Mouse (Mus musculus): ENCODE measurements at regions not wholly inside any gene's neighbourhood (a gene's known extent, or its start where the extent isn't known, plus 50 kb on each side); places are given as distances from the start of the nearest gene placed in this dataset.

DNA sequence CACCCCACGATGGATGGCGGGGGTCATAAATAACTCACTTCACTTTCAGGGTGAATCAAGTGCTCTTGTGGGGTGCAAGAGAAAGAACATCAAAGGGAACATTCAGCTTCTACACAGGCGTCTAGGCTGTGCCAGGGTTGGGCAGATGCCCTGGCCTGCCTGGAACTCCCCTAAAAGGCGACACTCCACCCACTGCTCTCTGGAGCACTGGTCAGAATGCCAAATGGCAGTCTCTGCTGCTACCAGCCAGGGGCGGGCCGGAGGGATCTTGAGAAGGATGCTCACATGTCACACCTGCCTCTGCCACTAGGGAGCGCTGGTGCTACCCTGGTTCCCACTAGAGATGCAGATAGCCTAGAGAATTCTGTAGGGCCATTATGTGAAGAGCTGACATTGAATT, 293.9 kb upstream of the Mki67 start:
- H3K4me2 ChIP-seq (ENCODE audit: low read length) = no peak overlapping the region
- H3K9me3 ChIP-seq (ENCODE audit: control insufficient read depth, low read length) = no peaks in the 10 kb centered on the region
- H3K4me3 ChIP-seq (replicated peaks; ENCODE audit: low read length) = no peak overlapping the region
- peak; percentile 50; the same call in 1 of the 2 replicates for ATAC-seq
- no peak overlapping the region for H3K9ac ChIP-seq (replicated peaks; ENCODE audit: low read depth, low read length)
- H3K4me1 ChIP-seq (replicated peaks; ENCODE audit: control insufficient read depth, insufficient read depth, low read length) = peaks cover 12% of the 10 kb centered on the region
- WGBS = 50% methylated on average over 7 of the region's 7 CpGs
- H3K27me3 ChIP-seq (replicated peaks; ENCODE audit: control insufficient read depth, insufficient read depth, low read length) = peaks cover 6% of the 10 kb centered on the region; the same call in 1 of the 2 replicates
- H3K27ac ChIP-seq (ENCODE audit: low read length) = no peak overlapping the region
- no peaks in the 10 kb centered on the region for H3K36me3 ChIP-seq (ENCODE audit: control insufficient read depth, insufficient read depth)

- Histone ChIP-seq H3K36me3 (ENCODE audit: control insufficient read depth, insufficient read depth) (no peaks in the 10 kb centered on the region), H3K4me1 (replicated peaks; ENCODE audit: control insufficient read depth, insufficient read depth, low read length) (no peaks in the 10 kb centered on the region), H3K4me2 (ENCODE audit: low read length) (no peak overlapping the region), H3K27ac (ENCODE audit: low read length) (no peak overlapping the region), H3K9ac (replicated peaks; ENCODE audit: low read depth, low read length) (no peak overlapping the region), H3K27me3 (replicated peaks; ENCODE audit: control insufficient read depth, insufficient read depth, low read length) (no peaks in the 10 kb centered on the region), H3K9me3 (ENCODE audit: control insufficient read depth, low read length) (no peaks in the 10 kb centered on the region), H3K4me3 (replicated peaks; ENCODE audit: low read length) (no peak overlapping the region)
- ATAC-seq = no peak
- WGBS = 57% methylated on average over 4 of the region's 4 CpGs
Measured at GRCm38 (mm10) chr7:136014706-136015105, 298.5 kb upstream of the Mki67 start.

DNA sequence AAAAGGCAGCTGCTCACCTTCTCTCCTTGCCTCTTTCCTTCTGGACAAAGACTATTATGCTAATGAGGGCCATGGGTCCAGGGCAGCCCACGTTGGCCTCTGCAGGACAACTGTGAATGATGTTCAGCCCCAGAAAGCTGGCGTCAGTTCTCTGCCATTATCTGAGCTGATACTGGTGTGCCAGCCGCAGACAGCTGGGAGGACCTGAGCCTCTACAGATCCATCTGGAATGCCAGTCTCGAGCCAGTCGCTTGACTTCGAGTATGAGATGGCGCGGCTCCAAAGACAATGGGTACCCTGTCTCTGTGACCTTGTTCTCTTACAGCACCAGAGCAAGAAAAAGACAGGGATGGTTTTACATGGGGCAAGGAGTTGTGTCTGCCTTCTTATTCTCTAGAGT, 300.8 kb upstream of the Mki67 start:
- ATAC-seq = no peak
- no peak overlapping the region for H3K4me2 ChIP-seq (ENCODE audit: low read length)

GRCm38 (mm10) chr7:136020577-136020976, 304.4 kb upstream of the Mki67 start:
- ATAC-seq = no peak
- Histone ChIP-seq H3K36me3 (ENCODE audit: control insufficient read depth, insufficient read depth) (no peaks in the 10 kb centered on the region), H3K9ac (replicated peaks; ENCODE audit: low read depth, low read length) (no peak overlapping the region), H3K4me3 (replicated peaks; ENCODE audit: low read length) (no peak overlapping the region), H3K9me3 (ENCODE audit: control insufficient read depth, low read length) (no peaks in the 10 kb centered on the region), H3K27me3 (replicated peaks; ENCODE audit: control insufficient read depth, insufficient read depth, low read length) (no peaks in the 10 kb centered on the region), H3K4me2 (ENCODE audit: low read length) (no peak overlapping the region), H3K4me1 (replicated peaks; ENCODE audit: control insufficient read depth, insufficient read depth, low read length) (no peaks in the 10 kb centered on the region), H3K27ac (ENCODE audit: low read length) (no peak overlapping the region)
- 51% methylated on average over 7 of the region's 7 CpGs for WGBS

More for the DNA sequence above, 300.8 kb upstream of the Mki67 start:
- no peaks in the 10 kb centered on the region for H3K27me3 ChIP-seq (replicated peaks; ENCODE audit: control insufficient read depth, insufficient read depth, low read length)
- no peak overlapping the region for H3K27ac ChIP-seq (ENCODE audit: low read length)
- H3K36me3 ChIP-seq (ENCODE audit: control insufficient read depth, insufficient read depth) = no peaks in the 10 kb centered on the region
- WGBS = 77% methylated on average over 8 of the region's 8 CpGs
- no peak overlapping the region for H3K9ac ChIP-seq (replicated peaks; ENCODE audit: low read depth, low read length)
- no peaks in the 10 kb centered on the region for H3K4me1 ChIP-seq (replicated peaks; ENCODE audit: control insufficient read depth, insufficient read depth, low read length)
- no peaks in the 10 kb centered on the region for H3K9me3 ChIP-seq (ENCODE audit: control insufficient read depth, low read length)
- H3K4me3 ChIP-seq (replicated peaks; ENCODE audit: low read length) = no peak overlapping the region

- Histone ChIP-seq H3K27ac (ENCODE audit: low read length) (no peak overlapping the region), H3K4me2 (ENCODE audit: low read length) (no peak overlapping the region), H3K9me3 (ENCODE audit: control insufficient read depth, low read length) (no peaks in the 10 kb centered on the region), H3K4me1 (replicated peaks; ENCODE audit: control insufficient read depth, insufficient read depth, low read length) (no peaks in the 10 kb centered on the region), H3K4me3 (replicated peaks; ENCODE audit: low read length) (no peak overlapping the region), H3K36me3 (ENCODE audit: control insufficient read depth, insufficient read depth) (no peaks in the 10 kb centered on the region), H3K27me3 (replicated peaks; ENCODE audit: control insufficient read depth, insufficient read depth, low read length) (no peaks in the 10 kb centered on the region), H3K9ac (replicated peaks; ENCODE audit: low read depth, low read length) (no peak overlapping the region)
- WGBS = 65% methylated on average over 2 of the region's 2 CpGs
- ATAC-seq = no peak
Measured at GRCm38 (mm10) chr7:136021071-136021470, 304.9 kb upstream of the Mki67 start.

DNA sequence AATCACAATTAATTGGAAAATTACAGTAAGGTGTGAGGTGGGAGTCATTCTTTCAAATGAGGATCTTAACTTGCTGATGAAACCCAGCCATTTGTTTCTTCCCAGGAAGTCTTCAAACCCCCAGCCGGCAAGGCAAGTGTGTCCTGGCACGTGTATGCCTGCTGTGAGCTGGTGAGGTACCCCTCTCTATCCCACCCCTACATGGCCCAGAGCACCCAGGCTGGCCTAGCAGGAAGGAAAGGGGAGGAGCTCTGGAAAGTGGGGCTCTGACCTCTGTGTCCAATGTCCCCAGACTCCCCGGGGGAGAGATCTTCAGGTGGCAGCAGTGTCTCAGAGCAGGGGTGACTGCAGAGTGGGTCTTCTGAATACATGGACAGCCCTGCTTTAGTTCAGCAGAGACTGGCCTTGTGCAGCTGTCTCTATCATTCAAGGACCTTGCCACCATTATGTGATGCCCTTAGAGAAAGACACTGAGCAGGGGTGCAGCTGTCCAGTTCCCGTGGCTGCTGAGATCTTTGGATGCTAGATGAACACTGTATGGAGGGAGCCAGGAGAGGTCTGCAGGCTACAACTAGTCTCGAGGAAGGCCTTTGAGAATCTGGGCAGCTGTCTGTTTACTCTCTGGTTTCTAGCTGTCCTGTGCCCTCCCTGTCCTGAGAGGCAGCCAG, 306.8 kb upstream of the Mki67 start:
- Histone ChIP-seq H3K9me3 (ENCODE audit: control insufficient read depth, low read length) (no peaks in the 10 kb centered on the region), H3K27me3 (replicated peaks; ENCODE audit: control insufficient read depth, insufficient read depth, low read length) (no peaks in the 10 kb centered on the region), H3K4me2 (ENCODE audit: low read length) (no peak overlapping the region), H3K4me3 (replicated peaks; ENCODE audit: low read length) (no peak overlapping the region), H3K9ac (replicated peaks; ENCODE audit: low read depth, low read length) (no peak overlapping the region), H3K27ac (ENCODE audit: low read length) (no peak overlapping the region), H3K4me1 (replicated peaks; ENCODE audit: control insufficient read depth, insufficient read depth, low read length) (peaks cover 3% of the 10 kb centered on the region), H3K36me3 (ENCODE audit: control insufficient read depth, insufficient read depth) (no peaks in the 10 kb centered on the region)
- no peak for ATAC-seq
- WGBS = 69% methylated on average over 5 of the region's 5 CpGs

GRCm38 (mm10) chr7:136026451-136026850, 310.3 kb upstream of the Mki67 start:
- Histone ChIP-seq H3K4me2 (ENCODE audit: low read length) (no peak overlapping the region), H3K27ac (ENCODE audit: low read length) (no peak overlapping the region), H3K27me3 (replicated peaks; ENCODE audit: control insufficient read depth, insufficient read depth, low read length) (no peaks in the 10 kb centered on the region), H3K4me3 (replicated peaks; ENCODE audit: low read length) (no peak overlapping the region), H3K36me3 (ENCODE audit: control insufficient read depth, insufficient read depth) (no peaks in the 10 kb centered on the region), H3K9ac (replicated peaks; ENCODE audit: low read depth, low read length) (no peak overlapping the region), H3K4me1 (replicated peaks; ENCODE audit: control insufficient read depth, insufficient read depth, low read length) (peaks cover 3% of the 10 kb centered on the region), H3K9me3 (ENCODE audit: control insufficient read depth, low read length) (no peaks in the 10 kb centered on the region)
- ATAC-seq = no peak
- WGBS = 30% methylated on average over 7 of the region's 7 CpGs

DNA sequence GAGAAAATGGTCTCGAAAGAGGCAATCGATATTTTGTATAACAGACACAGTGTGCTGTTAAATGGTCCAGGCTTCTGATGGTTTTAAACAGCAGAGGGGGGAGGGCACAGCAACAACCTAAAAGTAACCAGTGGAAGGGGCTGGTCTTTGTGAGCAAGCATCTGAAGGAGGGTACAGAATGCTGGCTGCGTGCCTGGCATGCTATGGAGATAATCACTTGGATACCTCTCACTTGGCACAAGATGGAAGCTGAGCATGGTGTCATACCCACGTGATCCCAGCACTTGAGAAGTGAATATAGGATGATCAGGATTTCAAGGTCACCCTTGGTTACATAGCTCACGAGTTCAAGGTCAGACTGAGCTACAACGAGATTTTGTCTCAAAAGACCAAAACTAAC, 315.9 kb upstream of the Mki67 start:
- Histone ChIP-seq H3K27ac (ENCODE audit: low read length) (no peak overlapping the region), H3K9ac (replicated peaks; ENCODE audit: low read depth, low read length) (no peak overlapping the region), H3K9me3 (ENCODE audit: control insufficient read depth, low read length) (no peaks in the 10 kb centered on the region), H3K27me3 (replicated peaks; ENCODE audit: control insufficient read depth, insufficient read depth, low read length) (no peaks in the 10 kb centered on the region), H3K4me1 (replicated peaks; ENCODE audit: control insufficient read depth, insufficient read depth, low read length) (0 out of 2 replicates have a peak, but pooled peaks cover 3% of the 10 kb centered on the region), H3K36me3 (ENCODE audit: control insufficient read depth, insufficient read depth) (no peaks in the 10 kb centered on the region), H3K4me2 (ENCODE audit: low read length) (no peak overlapping the region), H3K4me3 (replicated peaks; ENCODE audit: low read length) (no peak overlapping the region)
- WGBS = 67% methylated on average over 6 of the region's 6 CpGs
- ATAC-seq = no peak

GRCm38 (mm10) chr7:136033536-136033935, 317.4 kb upstream of the Mki67 start:
- Histone ChIP-seq H3K4me1 (replicated peaks; ENCODE audit: control insufficient read depth, insufficient read depth, low read length) (0 out of 2 replicates have a peak, but pooled peaks cover 3% of the 10 kb centered on the region), H3K9ac (replicated peaks; ENCODE audit: low read depth, low read length) (no peak overlapping the region), H3K9me3 (ENCODE audit: control insufficient read depth, low read length) (no peaks in the 10 kb centered on the region), H3K4me3 (replicated peaks; ENCODE audit: low read length) (no peak overlapping the region), H3K36me3 (ENCODE audit: control insufficient read depth, insufficient read depth) (no peaks in the 10 kb centered on the region), H3K4me2 (ENCODE audit: low read length) (no peak overlapping the region), H3K27me3 (replicated peaks; ENCODE audit: control insufficient read depth, insufficient read depth, low read length) (no peaks in the 10 kb centered on the region), H3K27ac (ENCODE audit: low read length) (no peak overlapping the region)
- 86% methylated on average over 5 of the region's 5 CpGs for WGBS
- ATAC-seq = no peak

- H3K9ac ChIP-seq (replicated peaks; ENCODE audit: low read depth, low read length) = no peak overlapping the region
- no peaks in the 10 kb centered on the region for H3K36me3 ChIP-seq (ENCODE audit: control insufficient read depth, insufficient read depth)
- H3K9me3 ChIP-seq (ENCODE audit: control insufficient read depth, low read length) = no peaks in the 10 kb centered on the region
- ATAC-seq = no peak
- 0 out of 2 replicates have a peak, but pooled peaks cover 3% of the 10 kb centered on the region for H3K4me1 ChIP-seq (replicated peaks; ENCODE audit: control insufficient read depth, insufficient read depth, low read length)
- H3K27me3 ChIP-seq (replicated peaks; ENCODE audit: control insufficient read depth, insufficient read depth, low read length) = no peaks in the 10 kb centered on the region
- WGBS = 54% methylated on average over 7 of the region's 7 CpGs
- no peak overlapping the region for H3K4me2 ChIP-seq (ENCODE audit: low read length)
- H3K4me3 ChIP-seq (replicated peaks; ENCODE audit: low read length) = no peak overlapping the region
- no peak overlapping the region for H3K27ac ChIP-seq (ENCODE audit: low read length)
Measured at GRCm38 (mm10) chr7:136035735-136036134, 319.6 kb upstream of the Mki67 start.
